Mouse (Mus musculus) hindbrain, embryonic 15.5 days (tissue): ENCODE data around the gene Senp1. TPM values are rescaled to one million over a fixed set of nuclear protein-coding genes. Genes with fewer than 3 reads are reported as not detected.

Experiments used
- ATAC-seq: fragments of 200-750 bp; cut with Nextera tagmentation; 2 replicates; pipeline ENCODE4 v1.8.0; 2017; ENCODE audit warnings: low read depth, moderate number of reproducible peaks, moderate TSS enrichment; ENCODE audit not compliant: low FRiP score
- H3K27ac ChIP-seq: fragments of 300-500 bp; sonication (generic); replicated peaks from 2 replicates; pipeline ENCODE4 v1.5.1; 2015; ENCODE audit warnings: mild to moderate bottlenecking, inconsistent platforms
- H3K27me3 ChIP-seq: fragments of 300-500 bp; sonication (generic); 2 replicates; pipeline ENCODE4 v1.6.1; 2015; ENCODE audit warnings: control low read depth, inconsistent platforms
- H3K36me3 ChIP-seq: fragments of 300-500 bp; sonication (generic); 2 replicates; pipeline ENCODE4 v1.6.1; 2015; ENCODE audit warnings: control low read depth, inconsistent platforms
- H3K4me1 ChIP-seq: fragments of 300-500 bp; sonication (generic); replicated peaks from 2 replicates; pipeline ENCODE4 v1.6.1; 2015; ENCODE audit warnings: control low read depth, inconsistent platforms
- H3K4me2 ChIP-seq: fragments of 300-500 bp; sonication (generic); 2 replicates; pipeline ENCODE4 v1.6.1; 2015; ENCODE audit warnings: moderate library complexity, mild to moderate bottlenecking, inconsistent platforms
- H3K4me3 ChIP-seq: fragments of 300-500 bp; sonication (generic); 2 replicates; pipeline ENCODE4 v1.5.1; 2015; ENCODE audit warnings: mild to moderate bottlenecking, inconsistent platforms
- H3K9ac ChIP-seq: fragments of 300-500 bp; sonication (generic); 2 replicates; pipeline ENCODE4 v1.6.1; 2015; ENCODE audit warnings: inconsistent platforms
- H3K9me3 ChIP-seq: fragments of 300-500 bp; sonication (generic); 2 replicates; pipeline ENCODE4 v1.6.1; 2016; ENCODE audit warnings: control low read depth, inconsistent platforms
- WGBS: fragments of 180-500 bp; shearing (Covaris S2); methylation state at CpG from one replicate; pipeline ENCODE4 v1.1.7; 2015; 5-methylcytosine and 5-hydroxymethylcytosine counted together
- polyA plus RNA-seq: library from polyadenylated mRNA; unstranded; fragments of >200 nt; fragmentation: Nextera tagmentation; extraction: Ambion mirVana; gene quantifications from 2 replicates; pipeline ENCODE4 v1.2.1, GENCODE M21; 2015

The Senp1 gene
- polyA plus RNA-seq: 19.3 and 21.3 TPM in 2 replicates

- no peaks in the 10 kb centered on the region for H3K9me3 ChIP-seq
- no peaks in the 10 kb centered on the region for H3K27me3 ChIP-seq
- H3K36me3 ChIP-seq: 0 out of 2 replicates have a peak, but pooled peaks cover 4% of the 10 kb centered on the region
- ATAC-seq: peak; percentile 95
- H3K4me2 ChIP-seq: peak within 1 kb of the TSS; percentile 79
- peak within 1 kb of the TSS; percentile 97 for H3K4me3 ChIP-seq
- peaks cover 23% of the 10 kb centered on the region for H3K4me1 ChIP-seq
- H3K9ac ChIP-seq: peak within 1 kb of the TSS; percentile 93
- peak within 1 kb of the TSS; percentile 95 for H3K27ac ChIP-seq
- under 1% methylated on average over 56 of the region's 58 CpGs for WGBS
Measured at GRCm38 (mm10) chr15:98093121-98094011, at the start of gene Senp1. Gene Senp1 (minus strand): TSS chr15:98093744.

GRCm38 (mm10) chr15:98142515-98142914, 49.0 kb upstream of the Senp1 start:
- Histone ChIP-seq H3K27me3 (no peaks in the 10 kb centered on the region), H3K4me3 (no peak overlapping the region), H3K9ac (no peak overlapping the region), H3K4me1 (peaks cover 15% of the 10 kb centered on the region), H3K9me3 (no peaks in the 10 kb centered on the region), H3K27ac (no peak overlapping the region), H3K4me2 (no peak overlapping the region), H3K36me3 (peaks cover 34% of the 10 kb centered on the region)
- no peak for ATAC-seq
- 83% methylated on average over 9 of the region's 10 CpGs for WGBS

GRCm38 (mm10) chr15:98140809-98141208, 47.3 kb upstream of the Senp1 start:
- Histone ChIP-seq H3K36me3 (peaks cover 47% of the 10 kb centered on the region), H3K27ac (no peak overlapping the region), H3K27me3 (no peaks in the 10 kb centered on the region), H3K9me3 (no peaks in the 10 kb centered on the region), H3K9ac (no peak overlapping the region), H3K4me3 (no peak overlapping the region), H3K4me2 (no peak overlapping the region), H3K4me1 (peaks cover 11% of the 10 kb centered on the region)
- whole genome bisulfite sequencing: 92% methylated on average over 5 of the region's 5 CpGs
- no peak for ATAC-seq

- no peak for ATAC-seq
- H3K27ac ChIP-seq: no peak overlapping the region
- no peaks in the 10 kb centered on the region for H3K27me3 ChIP-seq
- no peak overlapping the region for H3K4me2 ChIP-seq
- H3K4me3 ChIP-seq: no peak overlapping the region
- WGBS: 81% methylated on average over 7 of the region's 7 CpGs
- peaks cover 57% of the 10 kb centered on the region for H3K36me3 ChIP-seq
- H3K9ac ChIP-seq: no peak overlapping the region
- H3K4me1 ChIP-seq: peaks cover 8% of the 10 kb centered on the region
- H3K9me3 ChIP-seq: no peaks in the 10 kb centered on the region
Measured at GRCm38 (mm10) chr15:98139763-98140162, 46.2 kb upstream of the Senp1 start.

GRCm38 (mm10) chr15:98136871-98137270, 43.3 kb upstream of the Senp1 start:
- no peaks in the 10 kb centered on the region for H3K4me1 ChIP-seq
- ATAC-seq: no peak
- no peak overlapping the region for H3K4me2 ChIP-seq
- peaks cover 60% of the 10 kb centered on the region for H3K36me3 ChIP-seq
- WGBS: 93% methylated on average over 9 of the region's 9 CpGs
- no peaks in the 10 kb centered on the region for H3K9me3 ChIP-seq
- no peaks in the 10 kb centered on the region for H3K27me3 ChIP-seq
- H3K9ac ChIP-seq: no peak overlapping the region
- no peak overlapping the region for H3K4me3 ChIP-seq
- no peak overlapping the region for H3K27ac ChIP-seq

- Histone ChIP-seq H3K4me3 (no peak overlapping the region), H3K27ac (no peak overlapping the region), H3K27me3 (no peaks in the 10 kb centered on the region), H3K4me2 (no peak overlapping the region), H3K36me3 (peaks cover 54% of the 10 kb centered on the region), H3K9ac (no peak overlapping the region), H3K4me1 (no peaks in the 10 kb centered on the region), H3K9me3 (no peaks in the 10 kb centered on the region)
- 93% methylated on average over 13 of the region's 13 CpGs for WGBS
- ATAC-seq: no peak
Measured at GRCm38 (mm10) chr15:98135671-98136070, 42.1 kb upstream of the Senp1 start.

GRCm38 (mm10) chr15:98134666-98135065, 41.1 kb upstream of the Senp1 start:
- WGBS: 66% methylated on average over 3 of the region's 3 CpGs
- ATAC-seq: peak; percentile 15; the same call in 1 of the 2 replicates
- Histone ChIP-seq H3K9ac (no peak overlapping the region), H3K4me3 (no peak overlapping the region), H3K27ac (peak overlapping the region; percentile 57), H3K9me3 (no peaks in the 10 kb centered on the region), H3K36me3 (peaks cover 55% of the 10 kb centered on the region), H3K4me2 (no peak overlapping the region), H3K4me1 (no peaks in the 10 kb centered on the region), H3K27me3 (no peaks in the 10 kb centered on the region)

- H3K27ac ChIP-seq: peak overlapping the region; percentile 56; the same call in 1 of the 2 replicates
- peaks cover 51% of the 10 kb centered on the region for H3K36me3 ChIP-seq
- WGBS: 80% methylated on average over 4 of the region's 4 CpGs
- H3K9ac ChIP-seq: no peak overlapping the region
- no peaks in the 10 kb centered on the region for H3K4me1 ChIP-seq
- no peak overlapping the region for H3K4me3 ChIP-seq
- H3K4me2 ChIP-seq: no peak overlapping the region
- no peak for ATAC-seq
- H3K9me3 ChIP-seq: no peaks in the 10 kb centered on the region
- no peaks in the 10 kb centered on the region for H3K27me3 ChIP-seq
Measured at GRCm38 (mm10) chr15:98134034-98134433, 40.5 kb upstream of the Senp1 start.

- H3K9ac ChIP-seq: no peak overlapping the region
- no peak for ATAC-seq
- H3K4me2 ChIP-seq: no peak overlapping the region
- WGBS: 94% methylated on average over 3 of the region's 3 CpGs
- no peaks in the 10 kb centered on the region for H3K4me1 ChIP-seq
- H3K27ac ChIP-seq: no peak overlapping the region
- no peak overlapping the region for H3K4me3 ChIP-seq
- no peaks in the 10 kb centered on the region for H3K27me3 ChIP-seq
- H3K36me3 ChIP-seq: peaks cover 47% of the 10 kb centered on the region
- no peaks in the 10 kb centered on the region for H3K9me3 ChIP-seq
Measured at GRCm38 (mm10) chr15:98133471-98133870, 39.9 kb upstream of the Senp1 start.

GRCm38 (mm10) chr15:98131942-98132655, 38.6 kb upstream of the Senp1 start:
- H3K9me3 ChIP-seq: no peaks in the 10 kb centered on the region
- ATAC-seq: no peak
- peaks cover 43% of the 10 kb centered on the region for H3K36me3 ChIP-seq
- H3K27me3 ChIP-seq: no peaks in the 10 kb centered on the region
- H3K4me2 ChIP-seq: no peak overlapping the region
- 93% methylated on average over 15 of the region's 15 CpGs for WGBS
- no peak overlapping the region for H3K9ac ChIP-seq
- H3K4me1 ChIP-seq: no peaks in the 10 kb centered on the region
- no peak overlapping the region for H3K27ac ChIP-seq
- no peak overlapping the region for H3K4me3 ChIP-seq

- no peak for ATAC-seq
- H3K4me3 ChIP-seq: no peak overlapping the region
Measured at GRCm38 (mm10) chr15:98131451-98131850, 37.9 kb upstream of the Senp1 start.

GRCm38 (mm10) chr15:98131001-98131400, 37.5 kb upstream of the Senp1 start:
- Histone ChIP-seq H3K9ac (no peak overlapping the region), H3K36me3 (peaks cover 36% of the 10 kb centered on the region), H3K9me3 (no peaks in the 10 kb centered on the region), H3K27me3 (no peaks in the 10 kb centered on the region), H3K4me2 (no peak overlapping the region), H3K27ac (no peak overlapping the region), H3K4me3 (no peak overlapping the region), H3K4me1 (no peaks in the 10 kb centered on the region)
- no peak for ATAC-seq
- 96% methylated on average over 4 of the region's 4 CpGs for whole genome bisulfite sequencing

More at GRCm38 (mm10) chr15:98131451-98131850, 37.9 kb upstream of the Senp1 start:
- Histone ChIP-seq H3K4me2 (no peak overlapping the region), H3K36me3 (peaks cover 37% of the 10 kb centered on the region), H3K4me1 (no peaks in the 10 kb centered on the region), H3K9ac (no peak overlapping the region), H3K9me3 (no peaks in the 10 kb centered on the region), H3K27ac (no peak overlapping the region), H3K27me3 (no peaks in the 10 kb centered on the region)
- 92% methylated on average over 7 of the region's 7 CpGs for WGBS
